Mouse (Mus musculus): ENCODE data around the gene Crlf1.

GRCm38 (mm10) chr8:70540013-70540506 lies 47.1 kb downstream of the Crlf1 start:
- TF ChIP-seq TAL1 (IDR thresholded peaks at IDR 0.05; ENCODE audit: low read length) (no peak), GATA1 (IDR thresholded peaks at IDR 0.05; ENCODE audit: low read length) (no peak)

Data from erythroblast, embryonic 14.5 days (primary cell).